Mouse (Mus musculus): ENCODE measurements around the gene Tas2r116. TPM values are rescaled to one million over a fixed set of nuclear protein-coding genes. Genes with fewer than 3 reads are reported as not detected.

Gene Tas2r116
- not detected in 2 replicates for total RNA-seq (2014; rRNA removed)
- not detected in 2 replicates for polyA plus RNA-seq (2015; fragmentation: Nextera tagmentation; extraction: Ambion mirVana)

GRCm38 (mm10) chr6:132855138-132855537 is at the start of gene Tas2r116:
Gene Tas2r116, plus strand, starts transcription at chr6:132855438.
- H3K9me3 ChIP-seq (ENCODE audit: low read length), result no peaks in the 10 kb centered on the region
- no peak for TF ChIP-seq CTCF (IDR thresholded peaks at IDR 0.05; ENCODE audit: low read depth)
- 78% methylated on average over 1 of the region's 1 CpGs for WGBS

GRCm38 (mm10) chr6:132846842-132847241 is 8.4 kb upstream of the Tas2r116 start, which contains the start of gene Tas2r123:
Gene Tas2r123, plus strand, starts transcription at chr6:132847142.
- Histone ChIP-seq H3K9ac (replicated peaks; ENCODE audit: low read length) (no peak within 1 kb of the TSS), H3K4me3 (ENCODE audit: low read length) (no peak within 1 kb of the TSS), H3K36me3 (ENCODE audit: insufficient read depth, low read length) (no peaks in the 10 kb centered on the region), H3K9me3 (ENCODE audit: low read length) (no peaks in the 10 kb centered on the region), H3K4me2 (ENCODE audit: low read depth, low read length) (no peak within 1 kb of the TSS), H3K27ac (no peak within 1 kb of the TSS), H3K27me3 (ENCODE audit: insufficient read depth, low read length) (no peaks in the 10 kb centered on the region), H3K4me1 (ENCODE audit: insufficient read depth, low read length) (no peaks in the 10 kb centered on the region)
- 84% methylated on average over 1 of the region's 1 CpGs for WGBS
- no peak for TF ChIP-seq CTCF (IDR thresholded peaks at IDR 0.05; ENCODE audit: low read depth)
- no peak for DNase-seq (ENCODE audit: low spot score)
- no peak for ATAC-seq

More at GRCm38 (mm10) chr6:132855138-132855537, at the start of gene Tas2r116:
- Histone ChIP-seq H3K4me3 (ENCODE audit: low read length) (no peak within 1 kb of the TSS), H3K36me3 (ENCODE audit: insufficient read depth, low read length) (no peaks in the 10 kb centered on the region), H3K4me1 (ENCODE audit: insufficient read depth, low read length) (no peaks in the 10 kb centered on the region), H3K9ac (replicated peaks; ENCODE audit: low read length) (no peak within 1 kb of the TSS), H3K4me2 (ENCODE audit: low read depth, low read length) (no peak within 1 kb of the TSS), H3K27ac (no peak within 1 kb of the TSS), H3K27me3 (ENCODE audit: insufficient read depth, low read length) (no peaks in the 10 kb centered on the region)
- no peak for DNase-seq (ENCODE audit: low spot score)
- ATAC-seq, result no peak

DNA sequence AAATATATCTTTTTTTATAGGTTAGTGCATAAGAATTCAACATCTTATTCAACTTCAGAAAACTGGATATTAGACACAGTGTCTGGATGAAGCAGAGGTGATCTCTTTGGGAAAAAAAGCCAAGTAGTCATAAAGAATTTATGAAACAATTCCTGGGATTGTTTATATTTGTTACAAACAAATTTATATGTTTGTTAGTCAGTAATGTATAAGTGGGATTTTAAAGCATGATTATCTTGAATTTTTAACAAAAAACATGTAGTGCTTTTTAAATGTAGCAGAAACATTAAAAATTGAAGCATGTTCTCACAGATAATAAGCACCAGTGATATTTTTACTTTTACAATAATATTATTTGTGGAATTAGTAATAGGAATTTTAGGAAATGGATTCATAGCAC is 12.5 kb downstream of the Tas2r116 start, which contains the start of gene Tas2r110:
Gene Tas2r110, plus strand, starts transcription at position 301 of the 400 bp plus-strand sequence.
- no peak for DNase-seq (ENCODE audit: low spot score)
- Histone ChIP-seq H3K27ac (no peak within 1 kb of the TSS), H3K27me3 (ENCODE audit: insufficient read depth, low read length) (no peaks in the 10 kb centered on the region), H3K4me2 (ENCODE audit: low read depth, low read length) (no peak within 1 kb of the TSS), H3K9ac (replicated peaks; ENCODE audit: low read length) (no peak within 1 kb of the TSS), H3K9me3 (ENCODE audit: low read length) (no peaks in the 10 kb centered on the region), H3K4me1 (ENCODE audit: insufficient read depth, low read length) (no peaks in the 10 kb centered on the region), H3K4me3 (ENCODE audit: low read length) (no peak within 1 kb of the TSS), H3K36me3 (ENCODE audit: insufficient read depth, low read length) (no peaks in the 10 kb centered on the region)
- TF ChIP-seq CTCF (IDR thresholded peaks at IDR 0.05; ENCODE audit: low read depth), result no peak
- ATAC-seq, result no peak

- no peak within 1 kb of the TSS for H3K9ac ChIP-seq (replicated peaks; ENCODE audit: low read length)
- H3K36me3 ChIP-seq (ENCODE audit: insufficient read depth, low read length), result no peaks in the 10 kb centered on the region
- no peaks in the 10 kb centered on the region for H3K27me3 ChIP-seq (ENCODE audit: insufficient read depth, low read length)
- H3K9me3 ChIP-seq (ENCODE audit: low read length), result no peaks in the 10 kb centered on the region
- WGBS, result 84% methylated on average over 1 of the region's 1 CpGs
- ATAC-seq (no peak), DNase-seq (ENCODE audit: low spot score) (no peak)
- no peak within 1 kb of the TSS for H3K4me2 ChIP-seq (ENCODE audit: low read depth, low read length)
- H3K4me1 ChIP-seq (ENCODE audit: insufficient read depth, low read length), result no peaks in the 10 kb centered on the region
- H3K4me3 ChIP-seq (ENCODE audit: low read length), result no peak within 1 kb of the TSS
- no peak for TF ChIP-seq CTCF (IDR thresholded peaks at IDR 0.05; ENCODE audit: low read depth)
- no peak within 1 kb of the TSS for H3K27ac ChIP-seq
Observed at GRCm38 (mm10) chr6:132892711-132893110, 37.5 kb downstream of the Tas2r116 start, which contains the start of gene Tas2r113. Gene Tas2r113, plus strand, starts transcription at chr6:132893011.

Other genes with a start within 250 kb of the Tas2r116 start
- gene A630073D07Rik, start 203.9 kb upstream of the Tas2r116 start, total RNA-seq (2014; rRNA removed), result not detected in 2 replicates
- gene A630073D07Rik, start 203.9 kb upstream of the Tas2r116 start, polyA plus RNA-seq (2015; fragmentation: Nextera tagmentation; extraction: Ambion mirVana), result not detected in 2 replicates
- not detected in 2 replicates for gene Tas2r120, start 198.5 kb upstream of the Tas2r116 start, total RNA-seq (2014; rRNA removed)
- not detected in 2 replicates for gene Tas2r120, start 198.5 kb upstream of the Tas2r116 start, polyA plus RNA-seq (2015; fragmentation: Nextera tagmentation; extraction: Ambion mirVana)
- not detected in 2 replicates for gene Tas2r121, start 154.4 kb upstream of the Tas2r116 start, total RNA-seq (2014; rRNA removed)
- gene Tas2r121, start 154.4 kb upstream of the Tas2r116 start, polyA plus RNA-seq (2015; fragmentation: Nextera tagmentation; extraction: Ambion mirVana), result not detected in 2 replicates
- gene Tas2r122, start 143.5 kb upstream of the Tas2r116 start, total RNA-seq (2014; rRNA removed), result not detected in 2 replicates
- gene Tas2r122, start 143.5 kb upstream of the Tas2r116 start, polyA plus RNA-seq (2015; fragmentation: Nextera tagmentation; extraction: Ambion mirVana), result not detected in 2 replicates
- not detected in 2 replicates for gene Tas2r115, start 117.4 kb upstream of the Tas2r116 start, total RNA-seq (2014; rRNA removed)
- gene Tas2r115, start 117.4 kb upstream of the Tas2r116 start, polyA plus RNA-seq (2015; fragmentation: Nextera tagmentation; extraction: Ambion mirVana), result not detected in 2 replicates
- gene Tas2r124, start 100.7 kb upstream of the Tas2r116 start, total RNA-seq (2014; rRNA removed), result not detected in 2 replicates
- gene Tas2r124, start 100.7 kb upstream of the Tas2r116 start, polyA plus RNA-seq (2015; fragmentation: Nextera tagmentation; extraction: Ambion mirVana), result not detected in 2 replicates
- gene Tas2r102, start 93.3 kb upstream of the Tas2r116 start, total RNA-seq (2014; rRNA removed), result not detected in 2 replicates
- not detected in 2 replicates for gene Tas2r102, start 93.3 kb upstream of the Tas2r116 start, polyA plus RNA-seq (2015; fragmentation: Nextera tagmentation; extraction: Ambion mirVana)
- gene Tas2r136, start 77.3 kb upstream of the Tas2r116 start, total RNA-seq (2014; rRNA removed), result not detected in 2 replicates
- not detected in 2 replicates for gene Tas2r136, start 77.3 kb upstream of the Tas2r116 start, polyA plus RNA-seq (2015; fragmentation: Nextera tagmentation; extraction: Ambion mirVana)
- gene Tas2r117, start 52.6 kb upstream of the Tas2r116 start, total RNA-seq (2014; rRNA removed), result not detected in 2 replicates
- gene Tas2r117, start 52.6 kb upstream of the Tas2r116 start, polyA plus RNA-seq (2015; fragmentation: Nextera tagmentation; extraction: Ambion mirVana), result not detected in 2 replicates
- not detected in 2 replicates for gene Tas2r123, start 8.3 kb upstream of the Tas2r116 start, total RNA-seq (2014; rRNA removed)
- not detected in 2 replicates for gene Tas2r123, start 8.3 kb upstream of the Tas2r116 start, polyA plus RNA-seq (2015; fragmentation: Nextera tagmentation; extraction: Ambion mirVana)
- gene Tas2r110, start 12.6 kb downstream of the Tas2r116 start, total RNA-seq (2014; rRNA removed), result not detected in 2 replicates
- gene Tas2r110, start 12.6 kb downstream of the Tas2r116 start, polyA plus RNA-seq (2015; fragmentation: Nextera tagmentation; extraction: Ambion mirVana), result not detected in 2 replicates
- not detected in 2 replicates for gene Tas2r113, start 37.6 kb downstream of the Tas2r116 start, total RNA-seq (2014; rRNA removed)
- gene Tas2r113, start 37.6 kb downstream of the Tas2r116 start, polyA plus RNA-seq (2015; fragmentation: Nextera tagmentation; extraction: Ambion mirVana), result not detected in 2 replicates
- not detected in 2 replicates for gene Tas2r125, start 54.2 kb downstream of the Tas2r116 start, total RNA-seq (2014; rRNA removed)
- gene Tas2r125, start 54.2 kb downstream of the Tas2r116 start, polyA plus RNA-seq (2015; fragmentation: Nextera tagmentation; extraction: Ambion mirVana), result not detected in 2 replicates
- gene Tas2r129, start 95.7 kb downstream of the Tas2r116 start, total RNA-seq (2014; rRNA removed), result not detected in 2 replicates
- not detected in 2 replicates for gene Tas2r129, start 95.7 kb downstream of the Tas2r116 start, polyA plus RNA-seq (2015; fragmentation: Nextera tagmentation; extraction: Ambion mirVana)
- not detected in 2 replicates for gene Tas2r131, start 102.5 kb downstream of the Tas2r116 start, total RNA-seq (2014; rRNA removed)
- gene Tas2r131, start 102.5 kb downstream of the Tas2r116 start, polyA plus RNA-seq (2015; fragmentation: Nextera tagmentation; extraction: Ambion mirVana), result not detected in 2 replicates
- gene Tas2r109, start 125.5 kb downstream of the Tas2r116 start, total RNA-seq (2014; rRNA removed), result not detected in 2 replicates
- gene Tas2r109, start 125.5 kb downstream of the Tas2r116 start, polyA plus RNA-seq (2015; fragmentation: Nextera tagmentation; extraction: Ambion mirVana), result not detected in 2 replicates
- gene Tas2r103, start 181.7 kb downstream of the Tas2r116 start, total RNA-seq (2014; rRNA removed), result not detected in 2 replicates
- not detected in 2 replicates for gene Tas2r103, start 181.7 kb downstream of the Tas2r116 start, polyA plus RNA-seq (2015; fragmentation: Nextera tagmentation; extraction: Ambion mirVana)
- not detected in 2 replicates for gene Tas2r140, start 200.4 kb downstream of the Tas2r116 start, total RNA-seq (2014; rRNA removed)
- not detected in 2 replicates for gene Tas2r140, start 200.4 kb downstream of the Tas2r116 start, polyA plus RNA-seq (2015; fragmentation: Nextera tagmentation; extraction: Ambion mirVana)
- 104 and 214 TPM in 2 replicates for gene Smim10l1, start 249.5 kb downstream of the Tas2r116 start, total RNA-seq (2014; rRNA removed)
- gene Smim10l1, start 249.5 kb downstream of the Tas2r116 start, polyA plus RNA-seq (2015; fragmentation: Nextera tagmentation; extraction: Ambion mirVana), result 129 and 148 TPM in 2 replicates

All from hindbrain, postnatal 0 days (tissue).